Mouse (Mus musculus): ENCODE measurements at regions not wholly inside any gene's neighbourhood (a gene's known extent, or its start where the extent isn't known, plus 50 kb on each side); places are given as distances from the start of the nearest gene placed in this dataset.

DNA sequence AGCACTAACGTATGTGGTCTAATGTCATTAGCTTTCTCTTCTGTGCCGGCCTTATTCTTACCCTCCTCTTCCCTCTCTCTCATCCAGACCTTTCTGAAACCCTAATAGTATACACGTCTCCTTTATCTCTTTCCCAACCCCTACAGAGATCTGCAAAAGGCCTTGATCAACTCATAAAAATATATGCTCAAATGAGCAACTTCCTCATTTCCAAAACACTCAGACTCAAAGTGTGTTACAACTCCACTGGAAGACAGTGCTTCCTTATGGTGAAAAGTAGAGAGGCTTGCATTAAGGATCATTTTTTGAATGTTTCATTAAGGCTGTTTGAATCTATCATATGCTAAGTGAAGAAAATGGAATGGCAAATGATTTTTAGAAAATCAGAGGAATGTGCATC lies 1060.1 kb upstream of the Slc10a2 start:
- Histone ChIP-seq H3K4me3 (ENCODE audit: insufficient read depth, low read depth, low read length) (no peak overlapping the region), H3K4me1 (ENCODE audit: control insufficient read depth, insufficient read depth, low read length) (no peaks in the 10 kb centered on the region), H3K27ac (ENCODE audit: insufficient read depth, low read depth, low read length) (no peak overlapping the region)
- no peak for TF ChIP-seq CTCF (IDR thresholded peaks at IDR 0.05; ENCODE audit: insufficient read depth, low read depth, low read length)
- WGBS, result 66% methylated on average over 3 of the region's 3 CpGs

DNA sequence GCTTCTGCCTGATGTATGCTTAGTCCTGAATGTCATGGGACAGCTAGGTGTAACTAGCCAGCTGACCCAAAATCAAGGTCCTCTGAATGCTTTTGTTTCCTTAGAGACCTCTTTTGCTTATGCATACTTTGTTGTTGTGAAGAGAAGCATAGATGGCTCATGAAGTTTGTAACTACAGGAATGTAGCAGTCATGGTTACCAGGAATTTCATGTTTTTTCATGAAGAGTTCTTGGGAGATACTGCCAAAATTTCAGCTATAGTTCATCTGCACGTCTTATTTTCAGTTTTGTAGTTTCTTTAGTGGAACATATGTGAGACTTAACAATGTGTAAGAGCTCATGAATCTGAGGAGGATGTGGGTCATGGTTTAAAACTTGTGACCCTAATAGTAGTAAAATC lies 1059.6 kb upstream of the Slc10a2 start:
- Histone ChIP-seq H3K27ac (ENCODE audit: insufficient read depth, low read depth, low read length) (no peak overlapping the region), H3K4me3 (ENCODE audit: insufficient read depth, low read depth, low read length) (no peak overlapping the region), H3K4me1 (ENCODE audit: control insufficient read depth, insufficient read depth, low read length) (no peaks in the 10 kb centered on the region)
- WGBS, result 55% methylated on average over 1 of the region's 1 CpGs
- TF ChIP-seq POLR2A (IDR thresholded peaks at IDR 0.05; ENCODE audit: insufficient read depth, low read depth, low read length) (no peak), CTCF (IDR thresholded peaks at IDR 0.05; ENCODE audit: insufficient read depth, low read depth, low read length) (no peak)

DNA sequence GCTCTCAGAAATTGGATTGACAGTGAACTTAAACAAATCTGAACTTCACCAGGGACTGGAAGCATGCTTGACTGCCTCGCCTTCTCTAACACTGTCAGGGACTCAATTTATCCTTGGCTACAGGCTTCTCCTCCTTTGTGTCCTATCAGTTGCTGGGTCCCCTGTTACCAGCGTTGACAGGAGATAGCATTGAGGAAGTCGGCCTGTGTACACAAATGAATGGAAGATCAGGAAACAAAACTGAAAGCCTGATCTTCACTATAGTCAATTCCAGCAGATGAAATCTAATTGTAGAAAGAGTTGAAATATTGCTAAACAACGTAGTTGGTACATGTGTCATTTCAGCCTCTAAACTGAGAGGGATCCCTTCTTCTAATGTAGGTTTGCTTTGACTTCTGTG lies 1039.4 kb upstream of the Slc10a2 start:
- Histone ChIP-seq H3K27ac (ENCODE audit: insufficient read depth, low read depth, low read length) (no peak overlapping the region), H3K4me3 (ENCODE audit: insufficient read depth, low read depth, low read length) (no peak overlapping the region), H3K4me1 (ENCODE audit: control insufficient read depth, insufficient read depth, low read length) (no peaks in the 10 kb centered on the region)
- TF ChIP-seq POLR2A (IDR thresholded peaks at IDR 0.05; ENCODE audit: insufficient read depth, low read depth, low read length) (no peak), CTCF (IDR thresholded peaks at IDR 0.05; ENCODE audit: insufficient read depth, low read depth, low read length) (no peak)
- WGBS, result 82% methylated on average over 4 of the region's 4 CpGs

DNA sequence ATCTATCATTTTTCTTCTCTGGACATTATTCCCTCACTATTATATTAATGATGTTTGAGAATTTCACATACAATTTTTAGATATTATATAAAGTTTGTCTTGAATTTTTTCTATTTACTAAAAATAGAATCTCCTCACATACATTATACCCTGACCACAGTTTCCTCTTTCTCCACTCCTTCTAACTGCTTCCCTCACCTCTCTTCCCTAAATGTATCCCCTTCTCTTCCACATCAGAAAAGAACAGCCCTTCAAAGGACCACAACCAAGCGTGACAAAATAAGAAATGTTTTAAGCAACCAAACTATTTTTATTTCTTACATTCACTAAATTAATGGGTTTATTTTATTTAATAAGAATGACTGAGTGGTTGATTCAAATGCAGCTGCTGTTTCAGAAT lies 1034.9 kb upstream of the Slc10a2 start:
- TF ChIP-seq POLR2A (IDR thresholded peaks at IDR 0.05; ENCODE audit: insufficient read depth, low read depth, low read length) (no peak), CTCF (IDR thresholded peaks at IDR 0.05; ENCODE audit: insufficient read depth, low read depth, low read length) (no peak)
- no peak overlapping the region for H3K4me3 ChIP-seq (ENCODE audit: insufficient read depth, low read depth, low read length)
- H3K4me1 ChIP-seq (ENCODE audit: control insufficient read depth, insufficient read depth, low read length), result no peaks in the 10 kb centered on the region
- WGBS, result 94% methylated on average over 1 of the region's 1 CpGs
- no peak overlapping the region for H3K27ac ChIP-seq (ENCODE audit: insufficient read depth, low read depth, low read length)

DNA sequence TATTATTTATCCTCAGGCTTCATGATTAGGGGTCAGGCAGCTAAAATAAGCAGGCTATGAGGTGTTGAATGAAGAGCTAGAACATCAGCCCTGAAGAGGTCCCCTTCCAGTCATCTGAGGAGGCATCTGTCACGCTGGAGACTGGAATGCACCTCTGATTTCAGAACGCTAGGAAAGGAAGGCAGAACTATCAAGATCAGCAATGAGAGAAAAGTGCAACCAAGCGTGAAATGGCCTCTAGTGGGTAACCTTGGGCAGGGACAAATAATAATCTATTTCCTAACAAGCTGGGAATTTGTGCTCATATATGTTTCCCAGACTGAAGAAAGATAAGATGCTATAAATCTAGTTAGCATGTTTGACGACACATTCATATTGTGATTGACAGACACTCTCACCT lies 1034.0 kb upstream of the Slc10a2 start:
- Histone ChIP-seq H3K4me3 (ENCODE audit: insufficient read depth, low read depth, low read length) (no peak overlapping the region), H3K4me1 (ENCODE audit: control insufficient read depth, insufficient read depth, low read length) (no peaks in the 10 kb centered on the region), H3K27ac (ENCODE audit: insufficient read depth, low read depth, low read length) (no peak overlapping the region)
- TF ChIP-seq POLR2A (IDR thresholded peaks at IDR 0.05; ENCODE audit: insufficient read depth, low read depth, low read length) (no peak), CTCF (IDR thresholded peaks at IDR 0.05; ENCODE audit: insufficient read depth, low read depth, low read length) (no peak)
- 67% methylated on average over 4 of the region's 4 CpGs for WGBS

DNA sequence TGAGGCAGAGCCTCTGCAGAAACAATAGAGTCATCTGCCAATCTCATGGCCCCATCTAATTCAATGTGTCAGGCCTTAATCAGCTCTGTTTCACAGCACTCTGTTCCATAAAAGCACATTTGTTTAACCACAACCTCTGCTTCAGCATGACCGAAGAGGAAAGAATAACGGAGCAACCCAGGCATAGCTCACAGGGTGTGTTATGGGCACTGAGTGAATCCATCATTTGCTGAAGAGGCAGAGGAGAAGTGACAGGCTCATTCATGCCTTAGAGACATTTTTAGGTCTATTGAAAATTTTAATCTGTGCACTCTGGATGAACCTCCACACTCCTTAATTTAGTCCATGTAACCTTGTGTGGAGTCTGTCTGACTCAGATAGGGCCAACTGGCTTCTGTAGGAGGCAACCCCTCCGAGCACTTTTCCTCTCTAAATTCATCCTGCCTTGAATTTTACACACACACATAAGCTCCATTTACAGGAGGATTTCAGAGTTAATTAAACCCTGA lies 1027.1 kb upstream of the Slc10a2 start:
- TF ChIP-seq POLR2A (IDR thresholded peaks at IDR 0.05; ENCODE audit: insufficient read depth, low read depth, low read length) (no peak), CTCF (IDR thresholded peaks at IDR 0.05; ENCODE audit: insufficient read depth, low read depth, low read length) (no peak)
- Histone ChIP-seq H3K27ac (ENCODE audit: insufficient read depth, low read depth, low read length) (no peak overlapping the region), H3K4me3 (ENCODE audit: insufficient read depth, low read depth, low read length) (no peak overlapping the region), H3K4me1 (ENCODE audit: control insufficient read depth, insufficient read depth, low read length) (no peaks in the 10 kb centered on the region)
- 34% methylated on average over 3 of the region's 3 CpGs for WGBS

DNA sequence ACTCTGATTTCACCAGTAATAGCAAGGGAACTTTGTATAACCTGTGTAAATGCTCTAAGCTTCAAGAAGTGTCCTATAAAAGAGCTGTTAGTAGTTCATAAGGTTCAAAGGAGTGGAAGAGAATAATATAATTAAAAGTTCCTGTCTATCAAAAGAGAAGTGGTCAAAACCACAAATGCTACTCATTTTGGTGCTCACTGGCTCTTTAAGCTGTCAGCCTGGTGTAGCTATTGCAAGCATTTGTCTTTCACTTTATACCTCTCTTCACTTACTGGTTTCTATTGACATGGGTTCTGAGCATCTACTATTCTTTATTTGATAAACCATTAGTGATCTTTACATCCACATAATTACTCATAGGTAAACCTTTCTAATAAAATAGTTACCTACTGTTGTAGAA lies 1020.1 kb upstream of the Slc10a2 start:
- no peak for TF ChIP-seq POLR2A (IDR thresholded peaks at IDR 0.05; ENCODE audit: insufficient read depth, low read depth, low read length)
- TF ChIP-seq CTCF (IDR thresholded peaks at IDR 0.05; ENCODE audit: insufficient read depth, low read depth, low read length), result no peak
- no peaks in the 10 kb centered on the region for H3K4me1 ChIP-seq (ENCODE audit: control insufficient read depth, insufficient read depth, low read length)
- no peak overlapping the region for H3K4me3 ChIP-seq (ENCODE audit: insufficient read depth, low read depth, low read length)

DNA sequence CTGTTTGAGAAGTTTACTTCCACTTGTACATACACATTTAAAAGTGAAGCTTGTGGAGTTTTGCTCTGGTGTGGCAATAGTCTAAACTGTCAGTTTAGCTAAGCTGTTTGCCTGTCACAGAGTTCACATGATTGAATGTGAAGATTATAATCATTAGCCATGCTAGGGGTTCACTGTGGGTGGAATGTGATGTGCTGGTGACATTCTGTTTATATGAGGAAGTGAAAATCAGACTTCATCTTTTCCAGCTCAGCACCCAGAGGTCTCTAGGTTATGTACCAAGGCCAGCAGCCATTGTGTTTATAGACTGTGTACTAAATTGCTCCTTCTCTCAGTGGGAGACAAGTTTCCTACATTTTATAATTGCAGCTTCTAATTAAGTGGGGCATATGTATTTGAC lies 1014.4 kb upstream of the Slc10a2 start:
- Histone ChIP-seq H3K4me1 (ENCODE audit: control insufficient read depth, insufficient read depth, low read length) (no peaks in the 10 kb centered on the region), H3K4me3 (ENCODE audit: insufficient read depth, low read depth, low read length) (no peak overlapping the region), H3K27ac (ENCODE audit: insufficient read depth, low read depth, low read length) (no peak overlapping the region)
- TF ChIP-seq POLR2A (IDR thresholded peaks at IDR 0.05; ENCODE audit: insufficient read depth, low read depth, low read length) (no peak), CTCF (IDR thresholded peaks at IDR 0.05; ENCODE audit: insufficient read depth, low read depth, low read length) (no peak)

More for the DNA sequence above, 1020.1 kb upstream of the Slc10a2 start:
- no peak overlapping the region for H3K27ac ChIP-seq (ENCODE audit: insufficient read depth, low read depth, low read length)

DNA sequence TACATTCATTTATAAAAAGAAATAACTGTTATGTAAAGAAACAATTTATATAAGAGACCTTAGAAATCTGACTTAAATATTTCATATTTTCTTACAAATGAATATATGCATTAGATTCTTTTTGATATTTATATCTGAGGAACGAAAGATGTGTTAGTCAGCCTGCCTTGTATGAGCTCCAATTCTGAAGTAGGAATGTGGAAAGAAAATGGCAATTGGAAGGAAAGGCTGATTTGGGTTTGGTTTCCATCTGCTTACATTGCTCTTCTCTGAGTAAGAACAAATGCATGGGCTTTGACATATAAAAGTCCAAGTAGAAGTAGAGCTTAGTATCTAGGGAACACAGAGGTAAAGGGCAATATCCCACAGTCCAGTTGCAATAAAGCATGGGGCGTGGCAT lies 1006.2 kb upstream of the Slc10a2 start:
- 90% methylated on average over 2 of the region's 2 CpGs for WGBS
- Histone ChIP-seq H3K27ac (ENCODE audit: insufficient read depth, low read depth, low read length) (no peak overlapping the region), H3K4me1 (ENCODE audit: control insufficient read depth, insufficient read depth, low read length) (no peaks in the 10 kb centered on the region), H3K4me3 (ENCODE audit: insufficient read depth, low read depth, low read length) (no peak overlapping the region)
- TF ChIP-seq POLR2A (IDR thresholded peaks at IDR 0.05; ENCODE audit: insufficient read depth, low read depth, low read length), result no peak
- no peak for TF ChIP-seq CTCF (IDR thresholded peaks at IDR 0.05; ENCODE audit: insufficient read depth, low read depth, low read length)

DNA sequence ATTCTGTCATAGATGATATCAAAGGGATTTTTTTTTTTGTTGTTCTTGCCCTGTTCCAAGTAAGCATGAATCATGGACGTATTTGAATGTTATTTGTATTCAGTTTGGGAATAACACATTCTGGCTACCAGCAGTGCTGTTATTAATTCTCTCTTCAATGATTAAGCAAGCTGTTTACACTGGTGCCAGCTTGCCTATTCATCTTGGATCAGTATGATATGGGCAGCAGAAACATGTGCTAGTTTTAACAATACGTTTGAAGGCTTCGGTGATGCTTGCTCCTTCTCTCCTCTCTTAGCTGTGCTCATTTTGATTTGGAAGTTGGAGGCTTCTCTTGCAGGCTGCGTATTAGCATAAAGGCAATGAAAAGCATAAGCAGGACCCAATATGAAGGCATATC lies 984.9 kb upstream of the Slc10a2 start:
- WGBS, result 52% methylated on average over 4 of the region's 4 CpGs
- H3K4me1 ChIP-seq (ENCODE audit: control insufficient read depth, insufficient read depth, low read length), result no peaks in the 10 kb centered on the region
- TF ChIP-seq CTCF (IDR thresholded peaks at IDR 0.05; ENCODE audit: insufficient read depth, low read depth, low read length), result no peak
- TF ChIP-seq POLR2A (IDR thresholded peaks at IDR 0.05; ENCODE audit: insufficient read depth, low read depth, low read length), result no peak
- H3K4me3 ChIP-seq (ENCODE audit: insufficient read depth, low read depth, low read length), result no peak overlapping the region
- no peak overlapping the region for H3K27ac ChIP-seq (ENCODE audit: insufficient read depth, low read depth, low read length)

Data from olfactory bulb, adult 2 months (tissue).